Mouse (Mus musculus): ENCODE data around the gene Rmnd5b. TPM values are rescaled to one million over a fixed set of nuclear protein-coding genes. Genes with fewer than 3 reads are reported as not detected.
"Not testable (repeated sequence)": the region's sequence is repeated elsewhere in the genome, so short reads cannot be mapped to it uniquely, and the experiment has no call there.

Gene Rmnd5b
- polyA plus RNA-seq, 1 experiment from 2014 or later: 34.2 TPM

DNA sequence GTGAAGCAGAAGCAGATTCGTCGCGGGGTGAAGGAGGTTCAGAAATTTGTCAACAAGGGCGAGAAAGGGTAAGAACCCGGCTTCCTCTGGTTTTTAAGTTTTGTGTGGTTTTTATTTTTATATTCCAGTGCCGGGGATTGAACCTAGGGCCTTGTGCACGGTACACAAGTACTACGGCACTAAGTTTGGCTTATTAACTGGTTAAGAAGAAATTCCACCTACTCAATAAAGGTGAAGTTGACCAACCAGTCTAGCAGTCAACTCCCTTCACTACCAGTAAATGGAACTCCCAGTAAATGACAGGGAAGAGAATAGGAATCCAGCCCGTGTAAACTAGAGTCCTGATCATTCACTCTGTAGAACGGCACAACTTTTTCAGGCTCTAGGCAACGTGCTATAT lies 15.6 kb downstream of the Rmnd5b start:
- TF ChIP-seq CTCF (IDR thresholded peaks at IDR 0.05; ENCODE audit: low read depth): no peak
- Histone ChIP-seq H3K4me1 (replicated peaks; ENCODE audit: control insufficient read depth, insufficient read depth, low read length) (no peaks in the 10 kb centered on the region), H3K4me3 (ENCODE audit: low read depth, low read length) (peak overlapping the region; percentile 70), H3K27ac (ENCODE audit: low read depth, low read length) (peak overlapping the region; percentile 68; the same call in 1 of the 2 replicates), H3K4me2 (replicated peaks; ENCODE audit: low read depth) (peak overlapping the region; percentile 85), H3K27me3 (replicated peaks; ENCODE audit: control insufficient read depth, insufficient read depth, low read length) (no peaks in the 10 kb centered on the region), H3K9me3 (ENCODE audit: control insufficient read depth) (no peaks in the 10 kb centered on the region), H3K9ac (ENCODE audit: low read depth, low read length) (peak overlapping the region; percentile 66), H3K36me3 (ENCODE audit: control insufficient read depth, insufficient read depth) (peaks cover 28% of the 10 kb centered on the region)
- 0% methylated on average over 11 of the region's 11 CpGs for WGBS
- ATAC-seq: no peak

DNA sequence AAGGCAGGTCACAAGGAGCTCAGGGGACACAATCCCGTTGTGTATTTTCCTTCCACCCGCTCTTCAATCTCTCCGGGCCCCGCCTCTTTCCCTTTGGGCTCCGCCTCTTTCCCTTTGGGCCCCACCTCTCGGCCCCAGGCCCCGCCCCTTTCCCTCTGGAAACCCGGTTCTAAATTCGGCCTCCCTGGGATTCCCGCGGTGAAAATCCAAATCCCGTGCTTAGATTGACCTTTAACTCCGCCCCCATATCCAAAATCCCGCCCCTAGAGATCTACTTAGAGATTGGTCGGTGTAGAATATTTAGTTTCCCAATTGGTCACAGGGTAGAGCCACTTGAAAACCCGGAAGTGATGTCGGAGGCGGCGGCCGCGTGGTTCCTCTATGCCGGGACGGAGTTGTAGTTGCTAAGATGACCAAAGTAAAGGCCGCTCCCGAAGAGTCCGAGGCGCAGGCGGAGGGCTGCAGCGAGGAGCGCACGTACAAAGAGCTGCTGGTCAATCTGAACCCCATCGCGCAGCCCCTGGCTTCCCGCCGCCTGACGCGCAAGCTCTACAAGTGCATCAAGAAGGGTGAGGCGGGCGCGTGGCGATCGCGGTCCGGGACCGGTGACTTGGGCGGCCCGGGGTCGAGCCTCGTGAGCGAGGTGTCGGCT lies 16.2 kb downstream of the Rmnd5b start, which contains the start of gene Nhp2:
Gene Nhp2 (plus strand): TSS at position 327 of the 652 bp plus-strand sequence.
- TF ChIP-seq CTCF (IDR thresholded peaks at IDR 0.05; ENCODE audit: low read depth): 0 out of 2 replicates have a peak, but pooled peaks have one; percentile 2
- WGBS: under 1% methylated on average over 51 of the region's 51 CpGs
- H3K4me1 ChIP-seq (replicated peaks; ENCODE audit: control insufficient read depth, insufficient read depth, low read length): peaks cover 3% of the 10 kb centered on the region; the same call in 1 of the 2 replicates
- peak; percentile 86 for ATAC-seq
- no peaks in the 10 kb centered on the region for H3K9me3 ChIP-seq (ENCODE audit: control insufficient read depth)
- H3K4me2 ChIP-seq (replicated peaks; ENCODE audit: low read depth): peak within 1 kb of the TSS; percentile 85
- H3K27me3 ChIP-seq (replicated peaks; ENCODE audit: control insufficient read depth, insufficient read depth, low read length): no peaks in the 10 kb centered on the region
- H3K4me3 ChIP-seq (ENCODE audit: low read depth, low read length): peak within 1 kb of the TSS; percentile 70
- peaks cover 22% of the 10 kb centered on the region for H3K36me3 ChIP-seq (ENCODE audit: control insufficient read depth, insufficient read depth)
- peak within 1 kb of the TSS; percentile 68 for H3K27ac ChIP-seq (ENCODE audit: low read depth, low read length)
- peak within 1 kb of the TSS; percentile 66 for H3K9ac ChIP-seq (ENCODE audit: low read depth, low read length)

GRCm38 (mm10) chr11:51618894-51619408 lies 16.7 kb downstream of the Rmnd5b start:
- peak overlapping the region; percentile 28 for H3K4me3 ChIP-seq (ENCODE audit: low read depth, low read length)
- peaks cover 3% of the 10 kb centered on the region; the same call in 1 of the 2 replicates for H3K4me1 ChIP-seq (replicated peaks; ENCODE audit: control insufficient read depth, insufficient read depth, low read length)
- no peak for TF ChIP-seq CTCF (IDR thresholded peaks at IDR 0.05; ENCODE audit: low read depth)
- peak overlapping the region; percentile 85 for H3K4me2 ChIP-seq (replicated peaks; ENCODE audit: low read depth)
- H3K27me3 ChIP-seq (replicated peaks; ENCODE audit: control insufficient read depth, insufficient read depth, low read length): no peaks in the 10 kb centered on the region
- H3K27ac ChIP-seq (ENCODE audit: low read depth, low read length): peak overlapping the region; percentile 67; the same call in 1 of the 2 replicates
- 0 out of 2 replicates have a peak overlapping the region, but pooled peaks have one; percentile 22 for H3K9ac ChIP-seq (ENCODE audit: low read depth, low read length)
- WGBS: 44% methylated on average over 8 of the region's 8 CpGs
- no peaks in the 10 kb centered on the region for H3K9me3 ChIP-seq (ENCODE audit: control insufficient read depth)
- H3K36me3 ChIP-seq (ENCODE audit: control insufficient read depth, insufficient read depth): peaks cover 16% of the 10 kb centered on the region
- ATAC-seq: peak; percentile 44

GRCm38 (mm10) chr11:51617693-51618092 lies 18.0 kb downstream of the Rmnd5b start:
- no peak overlapping the region for H3K9ac ChIP-seq (ENCODE audit: low read depth, low read length)
- H3K27me3 ChIP-seq (replicated peaks; ENCODE audit: control insufficient read depth, insufficient read depth, low read length): no peaks in the 10 kb centered on the region
- no peak for ATAC-seq
- no peak overlapping the region for H3K27ac ChIP-seq (ENCODE audit: low read depth, low read length)
- peaks cover 4% of the 10 kb centered on the region for H3K36me3 ChIP-seq (ENCODE audit: control insufficient read depth, insufficient read depth)
- H3K9me3 ChIP-seq (ENCODE audit: control insufficient read depth): no peaks in the 10 kb centered on the region
- H3K4me1 ChIP-seq (replicated peaks; ENCODE audit: control insufficient read depth, insufficient read depth, low read length): peaks cover 3% of the 10 kb centered on the region; the same call in 1 of the 2 replicates
- no peak overlapping the region for H3K4me3 ChIP-seq (ENCODE audit: low read depth, low read length)
- WGBS: 1% methylated on average over 4 of the region's 4 CpGs
- TF ChIP-seq CTCF (IDR thresholded peaks at IDR 0.05; ENCODE audit: low read depth): peak; percentile 90
- H3K4me2 ChIP-seq (replicated peaks; ENCODE audit: low read depth): no peak overlapping the region

- 0 out of 2 replicates have a peak overlapping the region, but pooled peaks have one; percentile 91 for H3K27ac ChIP-seq (ENCODE audit: low read depth, low read length)
- H3K4me3 ChIP-seq (ENCODE audit: low read depth, low read length): peak overlapping the region; percentile 32
- not testable (repeated sequence) for H3K4me1 ChIP-seq (replicated peaks; ENCODE audit: control insufficient read depth, insufficient read depth, low read length); H3K9me3 ChIP-seq (ENCODE audit: control insufficient read depth); H3K36me3 ChIP-seq (ENCODE audit: control insufficient read depth, insufficient read depth); H3K27me3 ChIP-seq (replicated peaks; ENCODE audit: control insufficient read depth, insufficient read depth, low read length); ATAC-seq
- 79% methylated on average over 7 of the region's 7 CpGs for WGBS
- H3K4me2 ChIP-seq (replicated peaks; ENCODE audit: low read depth): peak overlapping the region; percentile 70
- peak overlapping the region; percentile 53; the same call in 1 of the 2 replicates for H3K9ac ChIP-seq (ENCODE audit: low read depth, low read length)
Measured at GRCm38 (mm10) chr11:51616113-51616512, 19.6 kb downstream of the Rmnd5b start.

GRCm38 (mm10) chr11:51615601-51616000 lies 20.1 kb downstream of the Rmnd5b start:
- no peaks in the 10 kb centered on the region for H3K36me3 ChIP-seq (ENCODE audit: control insufficient read depth, insufficient read depth)
- WGBS: under 1% methylated on average over 14 of the region's 14 CpGs
- peak; percentile 70 for ATAC-seq

More at GRCm38 (mm10) chr11:51615601-51616000, 20.1 kb downstream of the Rmnd5b start:
- Histone ChIP-seq H3K4me3 (ENCODE audit: low read depth, low read length) (peak overlapping the region; percentile 32), H3K4me2 (replicated peaks; ENCODE audit: low read depth) (peak overlapping the region; percentile 70), H3K27ac (ENCODE audit: low read depth, low read length) (peak overlapping the region; percentile 91), H3K9ac (ENCODE audit: low read depth, low read length) (peak overlapping the region; percentile 53), H3K9me3 (ENCODE audit: control insufficient read depth) (no peaks in the 10 kb centered on the region), H3K4me1 (replicated peaks; ENCODE audit: control insufficient read depth, insufficient read depth, low read length) (peaks cover 3% of the 10 kb centered on the region; the same call in 1 of the 2 replicates), H3K27me3 (replicated peaks; ENCODE audit: control insufficient read depth, insufficient read depth, low read length) (no peaks in the 10 kb centered on the region)
- TF ChIP-seq CTCF (IDR thresholded peaks at IDR 0.05; ENCODE audit: low read depth): peak; percentile 22; the same call in 1 of the 2 replicates
